Mouse (Mus musculus): ENCODE data around the gene Ccn2. TPM values are rescaled to one million over a fixed set of nuclear protein-coding genes. Genes with fewer than 3 reads are reported as not detected.
A peak's percentile ranks its signal among the peaks of the same experiment; 100 is the strongest.

Gene Ccn2
- 3.9 and 5.9 TPM in 2 replicates for polyA plus RNA-seq (2016; fragmentation: Nextera tagmentation; extraction: Ambion mirVana)

GRCm38 (mm10) chr10:24595250-24596002 lies at the start of gene Ccn2:
TSS of gene Ccn2 (plus strand) at chr10:24595442.
- no peaks in the 10 kb centered on the region for H3K27me3 ChIP-seq (replicated peaks)
- H3K9ac ChIP-seq: peak within 1 kb of the TSS; percentile 68
- H3K4me1 ChIP-seq: peaks cover 8% of the 10 kb centered on the region
- WGBS: under 1% methylated on average over 53 of the region's 53 CpGs
- peak; percentile 93 for ATAC-seq (ENCODE audit: low FRiP score, low read depth)
- H3K36me3 ChIP-seq: no peaks in the 10 kb centered on the region
- no peaks in the 10 kb centered on the region for H3K9me3 ChIP-seq
- peak within 1 kb of the TSS; percentile 80 for H3K4me2 ChIP-seq (replicated peaks)
- H3K27ac ChIP-seq: 0 out of 2 replicates have a peak within 1 kb of the TSS, but pooled peaks have one; percentile 33
- peak within 1 kb of the TSS; percentile 61 for H3K4me3 ChIP-seq

DNA sequence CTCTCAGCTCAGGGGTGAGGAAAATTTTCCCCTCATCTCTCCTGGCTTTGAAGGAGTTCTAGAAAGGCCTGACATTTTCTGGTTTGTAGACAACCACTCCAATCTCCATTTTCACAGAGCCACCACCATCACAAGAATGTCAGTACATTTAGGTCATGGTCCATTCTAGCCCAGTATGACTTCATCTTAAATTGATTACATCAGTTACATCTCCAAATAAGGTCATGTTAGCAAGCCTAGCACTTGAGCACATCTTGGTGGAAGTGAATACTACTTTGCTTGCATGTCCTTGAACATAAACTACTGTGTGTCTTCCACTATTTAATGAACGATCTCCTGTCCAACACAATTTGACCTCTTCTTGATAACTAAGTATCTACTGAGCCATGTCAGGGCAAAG lies 42.4 kb upstream of the Ccn2 start:
- Histone ChIP-seq H3K9me3 (no peaks in the 10 kb centered on the region), H3K4me1 (no peaks in the 10 kb centered on the region), H3K9ac (no peak overlapping the region), H3K27ac (no peak overlapping the region), H3K36me3 (no peaks in the 10 kb centered on the region), H3K4me2 (replicated peaks) (no peak overlapping the region), H3K27me3 (replicated peaks) (no peaks in the 10 kb centered on the region), H3K4me3 (no peak overlapping the region)
- ATAC-seq (ENCODE audit: low FRiP score, low read depth): no peak
- WGBS: 90% methylated on average over 1 of the region's 1 CpGs

DNA sequence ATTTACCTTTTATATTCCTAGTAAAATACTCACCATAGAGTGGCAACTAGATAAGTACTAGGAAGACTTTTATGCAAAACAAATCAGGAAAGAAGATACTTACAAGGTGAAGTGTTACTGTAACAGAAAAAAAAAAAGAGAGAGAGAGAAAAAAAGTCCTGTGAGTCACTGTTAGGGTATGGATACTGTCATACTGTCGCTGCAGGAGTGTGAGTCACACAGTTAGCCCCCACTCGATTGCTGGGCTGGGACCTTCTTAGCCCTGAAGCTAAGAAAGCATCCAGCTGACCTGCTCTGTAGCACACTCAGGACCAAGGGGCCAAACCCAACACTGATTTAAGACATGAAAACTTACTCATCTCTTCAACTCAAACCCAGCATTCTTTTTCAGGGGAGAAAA lies 41.2 kb upstream of the Ccn2 start:
- WGBS: 67% methylated on average over 2 of the region's 2 CpGs
- Histone ChIP-seq H3K4me3 (no peak overlapping the region), H3K27me3 (replicated peaks) (no peaks in the 10 kb centered on the region), H3K36me3 (no peaks in the 10 kb centered on the region), H3K9me3 (no peaks in the 10 kb centered on the region), H3K4me1 (no peaks in the 10 kb centered on the region), H3K9ac (no peak overlapping the region), H3K27ac (no peak overlapping the region), H3K4me2 (replicated peaks) (no peak overlapping the region)
- ATAC-seq (ENCODE audit: low FRiP score, low read depth): no peak

DNA sequence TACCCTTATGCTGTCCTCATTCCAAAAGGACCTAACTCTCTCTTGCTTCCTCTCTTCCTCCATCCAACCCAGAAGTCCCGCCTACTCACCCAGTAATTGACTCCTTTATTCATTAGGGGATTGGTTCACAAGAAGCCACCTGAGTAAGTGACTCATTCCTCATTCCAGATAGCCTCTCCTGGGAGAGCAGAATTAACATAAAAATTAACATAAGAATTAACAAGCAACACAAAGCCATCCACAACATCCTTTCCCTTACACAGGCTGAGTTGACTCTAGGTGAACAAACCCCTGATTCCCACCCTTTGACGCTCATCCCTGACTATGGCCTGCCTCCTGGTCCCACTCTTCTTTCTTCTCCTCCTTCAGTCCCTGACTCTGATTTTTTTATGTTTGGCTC lies 36.9 kb upstream of the Ccn2 start:
- H3K9me3 ChIP-seq: no peaks in the 10 kb centered on the region
- H3K4me1 ChIP-seq: no peaks in the 10 kb centered on the region
- no peak overlapping the region for H3K4me3 ChIP-seq
- no peak overlapping the region for H3K9ac ChIP-seq
- H3K4me2 ChIP-seq (replicated peaks): no peak overlapping the region
- H3K27me3 ChIP-seq (replicated peaks): no peaks in the 10 kb centered on the region
- no peak for ATAC-seq (ENCODE audit: low FRiP score, low read depth)
- no peak overlapping the region for H3K27ac ChIP-seq
- no peaks in the 10 kb centered on the region for H3K36me3 ChIP-seq
- WGBS: 82% methylated on average over 2 of the region's 2 CpGs

- H3K4me1 ChIP-seq: no peaks in the 10 kb centered on the region; the same call in 1 of the 2 replicates
- no peak overlapping the region for H3K4me2 ChIP-seq (replicated peaks)
- no peak for ATAC-seq (ENCODE audit: low FRiP score, low read depth)
- WGBS: 92% methylated on average over 2 of the region's 2 CpGs
- no peak overlapping the region for H3K27ac ChIP-seq
- H3K27me3 ChIP-seq (replicated peaks): no peaks in the 10 kb centered on the region
- H3K36me3 ChIP-seq: no peaks in the 10 kb centered on the region
- no peaks in the 10 kb centered on the region for H3K9me3 ChIP-seq
- no peak overlapping the region for H3K9ac ChIP-seq
- no peak overlapping the region for H3K4me3 ChIP-seq
Observed at GRCm38 (mm10) chr10:24569691-24570420, 25.4 kb upstream of the Ccn2 start.

GRCm38 (mm10) chr10:24572044-24572960 lies 22.9 kb upstream of the Ccn2 start:
- 62% methylated on average over 4 of the region's 4 CpGs for WGBS

DNA sequence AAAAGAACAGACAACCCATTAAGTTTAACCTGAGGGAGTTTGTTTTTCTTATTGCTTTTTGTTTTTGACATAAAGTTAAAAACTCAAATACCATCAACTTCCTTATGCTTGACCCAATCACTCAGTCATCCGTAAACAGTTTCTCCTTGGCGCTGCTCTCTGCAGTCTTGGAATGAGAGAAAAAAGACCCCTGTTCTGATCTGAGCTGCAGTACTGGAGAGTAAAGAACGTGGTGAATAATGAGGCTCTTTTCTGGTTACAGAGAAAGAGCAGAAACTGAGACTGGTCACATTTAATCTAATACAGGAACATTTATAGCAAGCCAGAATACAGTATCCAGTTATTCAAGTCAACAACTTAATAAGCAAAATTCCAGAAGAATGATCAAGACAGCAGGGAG lies 21.8 kb upstream of the Ccn2 start:
- H3K9ac ChIP-seq: no peak overlapping the region
- H3K4me2 ChIP-seq (replicated peaks): no peak overlapping the region
- no peak overlapping the region for H3K27ac ChIP-seq
- no peak overlapping the region for H3K4me3 ChIP-seq
- no peaks in the 10 kb centered on the region for H3K9me3 ChIP-seq
- no peak for ATAC-seq (ENCODE audit: low FRiP score, low read depth)
- H3K27me3 ChIP-seq (replicated peaks): no peaks in the 10 kb centered on the region
- no peaks in the 10 kb centered on the region for H3K36me3 ChIP-seq
- WGBS: 46% methylated on average over 3 of the region's 3 CpGs
- no peaks in the 10 kb centered on the region; the same call in 1 of the 2 replicates for H3K4me1 ChIP-seq

More at GRCm38 (mm10) chr10:24572044-24572960, 22.9 kb upstream of the Ccn2 start:
- Histone ChIP-seq H3K27me3 (replicated peaks) (no peaks in the 10 kb centered on the region), H3K9me3 (no peaks in the 10 kb centered on the region), H3K27ac (no peak overlapping the region), H3K4me2 (replicated peaks) (no peak overlapping the region), H3K9ac (no peak overlapping the region), H3K36me3 (no peaks in the 10 kb centered on the region), H3K4me1 (no peaks in the 10 kb centered on the region; the same call in 1 of the 2 replicates), H3K4me3 (no peak overlapping the region)
- ATAC-seq (ENCODE audit: low FRiP score, low read depth): no peak

GRCm38 (mm10) chr10:24581076-24581475 lies 14.2 kb upstream of the Ccn2 start:
- no peak for ATAC-seq (ENCODE audit: low FRiP score, low read depth)
- Histone ChIP-seq H3K36me3 (no peaks in the 10 kb centered on the region), H3K27me3 (replicated peaks) (no peaks in the 10 kb centered on the region), H3K9ac (no peak overlapping the region), H3K4me1 (no peaks in the 10 kb centered on the region), H3K9me3 (no peaks in the 10 kb centered on the region), H3K4me2 (replicated peaks) (no peak overlapping the region), H3K27ac (no peak overlapping the region), H3K4me3 (no peak overlapping the region)
- WGBS: 85% methylated on average over 3 of the region's 3 CpGs

GRCm38 (mm10) chr10:24588824-24589223 lies 6.4 kb upstream of the Ccn2 start:
- Histone ChIP-seq H3K27ac (no peak overlapping the region), H3K4me1 (no peaks in the 10 kb centered on the region), H3K27me3 (replicated peaks) (no peaks in the 10 kb centered on the region), H3K9ac (no peak overlapping the region), H3K9me3 (no peaks in the 10 kb centered on the region), H3K36me3 (no peaks in the 10 kb centered on the region), H3K4me2 (replicated peaks) (no peak overlapping the region), H3K4me3 (no peak overlapping the region)
- WGBS: 85% methylated on average over 4 of the region's 4 CpGs
- ATAC-seq (ENCODE audit: low FRiP score, low read depth): no peak

DNA sequence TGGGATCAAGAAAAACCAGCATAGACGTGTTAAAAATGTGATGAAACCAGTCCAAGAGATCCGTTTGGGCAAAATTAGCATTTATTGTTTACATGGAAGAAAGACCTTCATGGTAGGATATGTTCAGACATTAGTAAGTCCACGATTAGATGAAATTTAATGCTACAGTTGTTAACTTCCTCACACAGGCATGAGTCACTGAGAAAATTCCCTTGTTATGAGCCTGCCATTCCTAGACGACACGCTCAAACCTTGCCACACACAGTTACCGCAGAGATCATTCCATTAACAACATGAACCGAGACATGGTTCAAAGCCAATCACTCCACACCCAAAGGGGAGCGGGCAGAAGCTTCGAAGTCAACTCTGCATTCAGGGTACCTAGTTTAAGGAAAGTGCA lies 6.0 kb upstream of the Ccn2 start:
- ATAC-seq (ENCODE audit: low FRiP score, low read depth): no peak
- 95% methylated on average over 9 of the region's 9 CpGs for WGBS
- H3K9ac ChIP-seq: no peak overlapping the region
- no peak overlapping the region for H3K27ac ChIP-seq
- H3K4me1 ChIP-seq: no peaks in the 10 kb centered on the region
- no peaks in the 10 kb centered on the region for H3K36me3 ChIP-seq
- H3K4me3 ChIP-seq: no peak overlapping the region
- H3K27me3 ChIP-seq (replicated peaks): no peaks in the 10 kb centered on the region
- H3K9me3 ChIP-seq: no peaks in the 10 kb centered on the region
- H3K4me2 ChIP-seq (replicated peaks): no peak overlapping the region

DNA sequence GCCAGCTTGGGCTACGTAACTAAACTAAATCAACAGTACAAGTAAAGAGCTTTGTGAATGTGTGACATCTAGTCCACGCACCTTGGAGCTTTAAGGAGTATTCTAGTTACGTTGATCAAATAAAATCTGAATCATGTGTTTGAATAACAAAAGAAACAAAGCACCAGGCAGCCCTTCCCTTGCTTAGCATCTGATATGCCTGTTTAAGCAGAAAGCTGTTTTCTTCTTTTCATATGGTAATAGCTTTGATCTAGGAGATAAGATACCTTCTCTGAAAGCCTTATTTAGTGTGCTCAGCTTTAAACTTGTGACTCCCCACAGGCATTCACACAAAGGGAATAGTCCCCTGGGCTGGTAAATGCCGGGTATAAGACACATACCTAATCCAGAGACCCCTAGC lies 4.7 kb upstream of the Ccn2 start:
- Histone ChIP-seq H3K4me3 (no peak overlapping the region), H3K27me3 (replicated peaks) (no peaks in the 10 kb centered on the region), H3K27ac (no peak overlapping the region), H3K4me1 (no peaks in the 10 kb centered on the region; the same call in 1 of the 2 replicates), H3K9ac (no peak overlapping the region), H3K9me3 (no peaks in the 10 kb centered on the region), H3K36me3 (no peaks in the 10 kb centered on the region), H3K4me2 (replicated peaks) (no peak overlapping the region)
- ATAC-seq (ENCODE audit: low FRiP score, low read depth): no peak
- WGBS: 46% methylated on average over 4 of the region's 4 CpGs

- Histone ChIP-seq H3K27ac (no peak overlapping the region), H3K27me3 (replicated peaks) (no peaks in the 10 kb centered on the region), H3K4me3 (no peak overlapping the region), H3K4me2 (replicated peaks) (no peak overlapping the region), H3K36me3 (no peaks in the 10 kb centered on the region), H3K4me1 (peaks cover 5% of the 10 kb centered on the region), H3K9ac (no peak overlapping the region), H3K9me3 (no peaks in the 10 kb centered on the region)
- ATAC-seq (ENCODE audit: low FRiP score, low read depth): peak; percentile 39; the same call in 1 of the 2 replicates
- 18% methylated on average over 4 of the region's 4 CpGs for WGBS
Observed at GRCm38 (mm10) chr10:24591136-24591535, 4.1 kb upstream of the Ccn2 start.

Measured in neural tube, embryonic 12.5 days (tissue).